8 mouse cellular contexts compared by ENCODE assay signal in the genomic region with DNA sequence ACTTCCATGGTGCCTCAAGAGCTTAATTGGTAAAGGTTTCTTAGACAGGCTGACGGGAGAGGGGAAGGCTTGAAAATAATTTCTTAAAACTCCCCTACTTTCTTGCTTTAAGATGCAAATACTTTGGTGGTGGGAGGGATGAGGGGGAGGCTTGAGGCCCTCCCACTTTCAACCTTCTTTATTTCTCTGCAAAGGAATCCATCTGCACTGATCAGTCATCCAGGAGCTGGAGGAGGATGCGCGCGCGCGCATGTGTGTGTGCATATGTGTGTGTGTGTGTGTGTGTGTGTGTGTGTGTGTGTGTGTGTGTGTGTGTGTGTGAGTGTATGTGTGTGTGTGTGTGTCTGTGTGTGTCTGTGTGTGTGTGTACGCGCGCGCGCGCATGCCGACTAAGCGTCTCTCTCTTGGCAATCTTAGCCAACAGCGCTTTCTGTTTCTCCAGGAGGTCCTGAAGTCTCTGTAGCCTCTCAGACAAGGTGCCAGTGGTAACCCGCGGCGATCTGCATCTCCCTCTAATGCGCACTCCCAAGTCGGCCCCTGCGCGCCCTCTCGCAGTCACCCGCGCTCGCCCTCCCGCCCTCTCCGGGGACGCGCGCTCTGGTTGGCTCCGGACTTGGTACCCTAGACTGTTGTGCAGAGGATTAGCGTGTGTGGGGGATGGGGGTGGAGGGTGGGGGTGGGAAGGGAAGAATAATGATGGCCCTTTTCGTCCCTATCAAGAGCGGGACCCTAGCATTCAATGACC. TPM values are rescaled to one million over a fixed set of nuclear protein-coding genes. Genes with fewer than 3 reads are reported as not detected.
A peak's percentile ranks its signal among the peaks of the same experiment; 100 is the strongest.
DNase-seq lines count a peak whose midpoint lies in the region; ATAC-seq lines count a peak whose summit lies in the region.

TSS of gene Cdh7 (plus strand) at position 368 of the 745 bp plus-strand sequence.

- no peaks in the 10 kb centered on the region for H3K36me3 ChIP-seq in megakaryocyte, embryonic 14.5 days (replicated peaks; ENCODE audit: low read length)
- no peaks in the 10 kb centered on the region for H3K36me3 ChIP-seq in embryonic facial prominence, embryonic 12.5 days
- H3K36me3 ChIP-seq in intestine, embryonic 16.5 days (ENCODE audit: control insufficient read depth, insufficient read depth, low read length): no peaks in the 10 kb centered on the region
- H3K36me3 ChIP-seq in liver, embryonic 13.5 days: no peaks in the 10 kb centered on the region

- H3K4me2 ChIP-seq in embryonic facial prominence, embryonic 12.5 days (replicated peaks): peak within 1 kb of the TSS; percentile 83
- H3K4me2 ChIP-seq in intestine, embryonic 16.5 days (ENCODE audit: low read depth, low read length): peak within 1 kb of the TSS; percentile 72
- H3K4me2 ChIP-seq in liver, embryonic 13.5 days: peak within 1 kb of the TSS; percentile 40

- H3K27me3 ChIP-seq in megakaryocyte, embryonic 14.5 days (replicated peaks): peaks cover 16% of the 10 kb centered on the region
- peaks cover 13% of the 10 kb centered on the region for H3K27me3 ChIP-seq in embryonic facial prominence, embryonic 12.5 days
- H3K27me3 ChIP-seq in intestine, embryonic 16.5 days (replicated peaks; ENCODE audit: control insufficient read depth, insufficient read depth, low read length): 0 out of 2 replicates have a peak, but pooled peaks cover 8% of the 10 kb centered on the region
- peaks cover 12% of the 10 kb centered on the region; the same call in 1 of the 2 replicates for H3K27me3 ChIP-seq in liver, embryonic 13.5 days

- H3K27ac ChIP-seq in embryonic facial prominence, embryonic 12.5 days: no peak within 1 kb of the TSS
- no peak within 1 kb of the TSS for H3K27ac ChIP-seq in intestine, embryonic 16.5 days (ENCODE audit: low read length)
- H3K27ac ChIP-seq in liver, embryonic 13.5 days: no peak within 1 kb of the TSS

- WGBS in embryonic facial prominence, embryonic 12.5 days: 2% methylated on average over 33 of the region's 35 CpGs
- WGBS in intestine, embryonic 16.5 days: under 1% methylated on average over 35 of the region's 35 CpGs
- 5% methylated on average over 35 of the region's 35 CpGs for WGBS in liver, embryonic 13.5 days (ENCODE audit: insufficient replicate concordance)

- intact Hi-C loops in heart, postnatal 10 days (cut with DNase I): no loop called here

- no peaks in the 10 kb centered on the region for H3K4me1 ChIP-seq in megakaryocyte, embryonic 14.5 days
- 0 out of 2 replicates have a peak, but pooled peaks cover 3% of the 10 kb centered on the region for H3K4me1 ChIP-seq in embryonic facial prominence, embryonic 12.5 days
- peaks cover 3% of the 10 kb centered on the region; the same call in 1 of the 2 replicates for H3K4me1 ChIP-seq in intestine, embryonic 16.5 days (ENCODE audit: control insufficient read depth, insufficient read depth, low read length)
- no peaks in the 10 kb centered on the region for H3K4me1 ChIP-seq in liver, embryonic 13.5 days (replicated peaks)

- H3K9ac ChIP-seq in embryonic facial prominence, embryonic 12.5 days: peak within 1 kb of the TSS; percentile 47
- peak within 1 kb of the TSS; percentile 10; the same call in 1 of the 2 replicates for H3K9ac ChIP-seq in intestine, embryonic 16.5 days (ENCODE audit: low read depth, low read length)
- H3K9ac ChIP-seq in liver, embryonic 13.5 days: no peak within 1 kb of the TSS

- no peak for ATAC-seq in megakaryocyte, adult 5-6 weeks (ENCODE audit: poor library complexity, severe bottlenecking)
- peak; percentile 81; the same call in 1 of the 2 replicates for ATAC-seq in embryonic facial prominence, embryonic 12.5 days (ENCODE audit: insufficient number of reproducible peaks, insufficient read depth, low FRiP score, low TSS enrichment)
- ATAC-seq in intestine, embryonic 16.5 days: peak; percentile 69
- ATAC-seq in liver, embryonic 13.5 days (ENCODE audit: low read depth): no peak

- H3K9me3 ChIP-seq in megakaryocyte, embryonic 14.5 days: no peaks in the 10 kb centered on the region
- no peaks in the 10 kb centered on the region for H3K9me3 ChIP-seq in embryonic facial prominence, embryonic 12.5 days
- H3K9me3 ChIP-seq in intestine, embryonic 16.5 days (ENCODE audit: control insufficient read depth, low read length): no peaks in the 10 kb centered on the region
- H3K9me3 ChIP-seq in liver, embryonic 13.5 days (replicated peaks): no peaks in the 10 kb centered on the region

- peak within 1 kb of the TSS; percentile 77 for H3K4me3 ChIP-seq in megakaryocyte, embryonic 14.5 days (replicated peaks)
- H3K4me3 ChIP-seq in embryonic facial prominence, embryonic 12.5 days: peak within 1 kb of the TSS; percentile 55
- peak within 1 kb of the TSS; percentile 54 for H3K4me3 ChIP-seq in intestine, embryonic 16.5 days (ENCODE audit: low read length)
- peak within 1 kb of the TSS; percentile 27; the same call in 1 of the 2 replicates for H3K4me3 ChIP-seq in liver, embryonic 13.5 days (replicated peaks)

- no peak for DNase-seq in liver, embryonic 13.5 days
- peak; percentile 44 for DNase-seq in right cerebral cortex, postnatal 4 days
- DNase-seq in adrenal gland, postnatal 36 days: no peak
- no peak for DNase-seq in heart, postnatal 10 days

RNA-seq across cellular contexts. Expression of gene Cdh7, which starts in this region (rescaled TPM):
- polyA plus RNA-seq in megakaryocyte, embryonic 14.5 days (2012; ENCODE audit: insufficient read depth, low replicate concordance): not detected in 2 replicates
- total RNA-seq in megakaryocyte, adult 5-6 weeks (2015): not detected in 2 replicates
- not detected in 2 replicates for total RNA-seq in megakaryocyte, adult 5-6 weeks (2017)
- 1.3 and 3.7 TPM in 2 replicates for polyA plus RNA-seq in embryonic facial prominence, embryonic 12.5 days (2016; fragmentation: Nextera tagmentation; extraction: Ambion mirVana)
- 0.65 and 0.98 TPM in 2 replicates for polyA plus RNA-seq in intestine, embryonic 16.5 days (2015; fragmentation: Nextera tagmentation; extraction: Ambion mirVana)
- not detected in 2 replicates for polyA plus RNA-seq in liver, embryonic 13.5 days (2015; fragmentation: Nextera tagmentation; extraction: Ambion mirVana)
- under 1 TPM; 0.10 TPM for total RNA-seq in adrenal gland, postnatal 36 days (2021)
- total RNA-seq in heart, postnatal 10 days (2021): not detected

Comparison
In these comparisons a context has a peak if more than half of its experiments do, and no peak if none do; other contexts are left out.
1. Peak in ATAC-seq, H3K4me3 ChIP-seq, H3K9ac ChIP-seq and H3K4me2 ChIP-seq in intestine, embryonic 16.5 days; RNA of the gene not detected or under 1 TPM.
2. H3K4me3 ChIP-seq: peak in every context shown above with its lines; median percentile 77 in megakaryocyte, embryonic 14.5 days; 55 in embryonic facial prominence, embryonic 12.5 days; 54 in intestine, embryonic 16.5 days; 27 in liver, embryonic 13.5 days.